Mouse (Mus musculus) limb, embryonic 12.5 days (tissue): ENCODE data around the gene Rrnad1. TPM values are rescaled to one million over a fixed set of nuclear protein-coding genes. Genes with fewer than 3 reads are reported as not detected.

ENCODE experiments used
- ATAC-seq: fragments of 200-750 bp; cut with Nextera tagmentation; 2 replicates; pipeline ENCODE4 v1.8.0; 2017; ENCODE audit warnings: low read depth, moderate TSS enrichment; ENCODE audit not compliant: insufficient number of reproducible peaks, insufficient read depth, low FRiP score, low TSS enrichment
- H3K27ac ChIP-seq: fragments of 300-500 bp; sonication (generic); 2 replicates; pipeline ENCODE4 v1.5.1; 2016; ENCODE audit warnings: mild to moderate bottlenecking, moderate library complexity
- H3K27me3 ChIP-seq: fragments of 300-500 bp; sonication (generic); 2 replicates; pipeline ENCODE4 v1.6.1; 2016; ENCODE audit warnings: mild to moderate bottlenecking, moderate library complexity
- H3K36me3 ChIP-seq: fragments of 300-500 bp; sonication (generic); 2 replicates; pipeline ENCODE4 v1.6.1; 2016; ENCODE audit warnings: mild to moderate bottlenecking, moderate library complexity
- H3K4me1 ChIP-seq: fragments of 300-500 bp; sonication (generic); replicated peaks from 2 replicates; pipeline ENCODE4 v1.6.1; 2016
- H3K4me2 ChIP-seq: fragments of 300-500 bp; sonication (generic); 2 replicates; pipeline ENCODE4 v1.6.1; 2016; ENCODE audit warnings: mild to moderate bottlenecking, moderate library complexity
- H3K4me3 ChIP-seq: fragments of 300-500 bp; sonication (generic); replicated peaks from 2 replicates; pipeline ENCODE4 v1.5.1; 2016; ENCODE audit warnings: mild to moderate bottlenecking
- H3K9ac ChIP-seq: fragments of 300-500 bp; sonication (generic); replicated peaks from 2 replicates; pipeline ENCODE4 v1.6.1; 2016; ENCODE audit warnings: mild to moderate bottlenecking, moderate library complexity
- H3K9me3 ChIP-seq: fragments of 300-500 bp; sonication (generic); 2 replicates; pipeline ENCODE4 v1.6.1; 2016; ENCODE audit warnings: mild to moderate bottlenecking, moderate library complexity
- WGBS: fragments of 180-500 bp; shearing (Covaris S2); methylation state at CpG from one replicate; pipeline ENCODE4 v1.1.7; 2016; 5-methylcytosine and 5-hydroxymethylcytosine counted together
- polyA plus RNA-seq: library from polyadenylated mRNA; unstranded; fragments of >200 nt; fragmentation: Nextera tagmentation; extraction: Ambion mirVana; gene quantifications from 2 replicates; pipeline ENCODE4 v1.2.1, GENCODE M21; 2016

The Rrnad1 gene
- polyA plus RNA-seq, 1 experiment from 2014 or later: 22.4 TPM

- Histone ChIP-seq H3K4me1 (peaks cover 19% of the 10 kb centered on the region), H3K4me3 (0 out of 2 replicates have a peak overlapping the region, but pooled peaks have one; percentile 3), H3K9ac (no peak overlapping the region), H3K4me2 (no peak overlapping the region), H3K36me3 (peaks cover 88% of the 10 kb centered on the region), H3K27ac (no peak overlapping the region), H3K9me3 (no peaks in the 10 kb centered on the region), H3K27me3 (no peaks in the 10 kb centered on the region)
- 97% methylated on average over 2 of the region's 2 CpGs for WGBS
- 0 out of 2 replicates have a peak, but pooled peaks have one; percentile 32 for ATAC-seq
Observed at GRCm38 (mm10) chr3:87935776-87936175, 5.3 kb upstream of the Rrnad1 start.

- Histone ChIP-seq H3K4me1 (peaks cover 19% of the 10 kb centered on the region), H3K9ac (no peak overlapping the region), H3K4me3 (no peak overlapping the region), H3K4me2 (no peak overlapping the region), H3K27me3 (no peaks in the 10 kb centered on the region), H3K36me3 (peaks cover 83% of the 10 kb centered on the region), H3K27ac (0 out of 2 replicates have a peak overlapping the region, but pooled peaks have one; percentile 1), H3K9me3 (no peaks in the 10 kb centered on the region)
- ATAC-seq: no peak
- WGBS: 87% methylated on average over 4 of the region's 4 CpGs
Observed at GRCm38 (mm10) chr3:87935201-87935600, 4.7 kb upstream of the Rrnad1 start.

GRCm38 (mm10) chr3:87934501-87934900 is 4.0 kb upstream of the Rrnad1 start:
- WGBS: 81% methylated on average over 4 of the region's 4 CpGs
- Histone ChIP-seq H3K9ac (no peak overlapping the region), H3K9me3 (no peaks in the 10 kb centered on the region), H3K27me3 (no peaks in the 10 kb centered on the region), H3K4me3 (no peak overlapping the region), H3K27ac (no peak overlapping the region), H3K4me1 (peaks cover 20% of the 10 kb centered on the region), H3K36me3 (peaks cover 76% of the 10 kb centered on the region), H3K4me2 (no peak overlapping the region)
- ATAC-seq: no peak

- no peak overlapping the region for H3K9ac ChIP-seq
- H3K27me3 ChIP-seq: no peaks in the 10 kb centered on the region
- no peak overlapping the region for H3K4me3 ChIP-seq
- no peak overlapping the region for H3K27ac ChIP-seq
- H3K9me3 ChIP-seq: no peaks in the 10 kb centered on the region
- H3K4me1 ChIP-seq: peaks cover 25% of the 10 kb centered on the region
- ATAC-seq: no peak
- H3K36me3 ChIP-seq: peaks cover 71% of the 10 kb centered on the region
- 79% methylated on average over 5 of the region's 5 CpGs for WGBS
- H3K4me2 ChIP-seq: no peak overlapping the region
Observed at GRCm38 (mm10) chr3:87934026-87934425, 3.5 kb upstream of the Rrnad1 start.

GRCm38 (mm10) chr3:87929341-87930077 is 1.0 kb downstream of the Rrnad1 start:
- WGBS: 7% methylated on average over 26 of the region's 26 CpGs

GRCm38 (mm10) chr3:87927452-87927851 is 3.1 kb downstream of the Rrnad1 start:
- Histone ChIP-seq H3K9ac (no peak overlapping the region), H3K4me2 (no peak overlapping the region), H3K27me3 (no peaks in the 10 kb centered on the region), H3K4me1 (peaks cover 22% of the 10 kb centered on the region), H3K36me3 (peaks cover 65% of the 10 kb centered on the region), H3K27ac (no peak overlapping the region), H3K9me3 (no peaks in the 10 kb centered on the region), H3K4me3 (no peak overlapping the region; the same call in 1 of the 2 replicates)
- 92% methylated on average over 5 of the region's 5 CpGs for WGBS
- no peak for ATAC-seq

More at GRCm38 (mm10) chr3:87929341-87930077, 1.0 kb downstream of the Rrnad1 start:
- Histone ChIP-seq H3K4me2 (peak overlapping the region; percentile 89), H3K27ac (peak overlapping the region; percentile 89; the same call in 1 of the 2 replicates), H3K36me3 (peaks cover 62% of the 10 kb centered on the region), H3K9me3 (no peaks in the 10 kb centered on the region), H3K4me1 (peaks cover 22% of the 10 kb centered on the region), H3K9ac (peak overlapping the region; percentile 86), H3K4me3 (peak overlapping the region; percentile 97), H3K27me3 (no peaks in the 10 kb centered on the region)
- no peak for ATAC-seq

GRCm38 (mm10) chr3:87924996-87925395 is 5.5 kb downstream of the Rrnad1 start:
- Histone ChIP-seq H3K27ac (no peak overlapping the region), H3K36me3 (peaks cover 64% of the 10 kb centered on the region), H3K27me3 (no peaks in the 10 kb centered on the region), H3K4me1 (peaks cover 14% of the 10 kb centered on the region), H3K4me3 (no peak overlapping the region), H3K4me2 (no peak overlapping the region), H3K9ac (no peak overlapping the region), H3K9me3 (no peaks in the 10 kb centered on the region)
- WGBS: 93% methylated on average over 7 of the region's 7 CpGs
- no peak for ATAC-seq

- Histone ChIP-seq H3K4me3 (peak overlapping the region; percentile 58), H3K36me3 (peaks cover 62% of the 10 kb centered on the region), H3K27me3 (no peaks in the 10 kb centered on the region), H3K9me3 (no peaks in the 10 kb centered on the region), H3K4me2 (peak overlapping the region; percentile 86), H3K4me1 (peaks cover 8% of the 10 kb centered on the region), H3K27ac (no peak overlapping the region), H3K9ac (peak overlapping the region; percentile 68; the same call in 1 of the 2 replicates)
- ATAC-seq: no peak
- 65% methylated on average over 9 of the region's 9 CpGs for WGBS
Observed at GRCm38 (mm10) chr3:87920270-87920943, 10.1 kb downstream of the Rrnad1 start.

GRCm38 (mm10) chr3:87919336-87920108 is 11.0 kb downstream of the Rrnad1 start, which contains the start of gene Mrpl24:
TSS of gene Mrpl24 (plus strand) at chr3:87919506.
- Histone ChIP-seq H3K27me3 (no peaks in the 10 kb centered on the region), H3K9me3 (no peaks in the 10 kb centered on the region), H3K9ac (peak within 1 kb of the TSS; percentile 68), H3K36me3 (peaks cover 62% of the 10 kb centered on the region), H3K4me3 (peak within 1 kb of the TSS; percentile 58), H3K27ac (peak within 1 kb of the TSS; percentile 87), H3K4me1 (peaks cover 8% of the 10 kb centered on the region), H3K4me2 (peak within 1 kb of the TSS; percentile 86)
- ATAC-seq: peak; percentile 76
- under 1% methylated on average over 30 of the region's 30 CpGs for WGBS

- ATAC-seq: no peak
- peak overlapping the region; percentile 42 for H3K4me2 ChIP-seq
- H3K9me3 ChIP-seq: no peaks in the 10 kb centered on the region
- 88% methylated on average over 1 of the region's 1 CpGs for WGBS
- H3K9ac ChIP-seq: no peak overlapping the region
- H3K27me3 ChIP-seq: no peaks in the 10 kb centered on the region
- peaks cover 8% of the 10 kb centered on the region for H3K4me1 ChIP-seq
- peaks cover 62% of the 10 kb centered on the region for H3K36me3 ChIP-seq
- peak overlapping the region; percentile 41; the same call in 1 of the 2 replicates for H3K27ac ChIP-seq
- peak overlapping the region; percentile 58 for H3K4me3 ChIP-seq
Observed at GRCm38 (mm10) chr3:87918551-87918950, 12.0 kb downstream of the Rrnad1 start.

- H3K27ac ChIP-seq: no peak overlapping the region
- peaks cover 53% of the 10 kb centered on the region for H3K36me3 ChIP-seq
- H3K4me2 ChIP-seq: no peak overlapping the region
- no peak overlapping the region for H3K4me3 ChIP-seq
- H3K9me3 ChIP-seq: no peaks in the 10 kb centered on the region
- 92% methylated on average over 1 of the region's 1 CpGs for WGBS
- H3K4me1 ChIP-seq: peaks cover 8% of the 10 kb centered on the region
- no peak overlapping the region for H3K9ac ChIP-seq
- no peaks in the 10 kb centered on the region for H3K27me3 ChIP-seq
- no peak for ATAC-seq
Observed at GRCm38 (mm10) chr3:87916990-87917389, 13.5 kb downstream of the Rrnad1 start.
